Mouse (Mus musculus) lung, embryonic 16.5 days (tissue): ENCODE measurements around the gene Fgd3. TPM values are rescaled to one million over a fixed set of nuclear protein-coding genes. Genes with fewer than 3 reads are reported as not detected.

Source experiments
- ATAC-seq: fragments of 200-750 bp; cut with Nextera tagmentation; 2 replicates; pipeline ENCODE4 v1.8.0; 2017; ENCODE audit warnings: low read depth, mild to moderate bottlenecking, moderate library complexity
- H3K27ac ChIP-seq: fragments of 300-500 bp; sonication (generic); 2 replicates; pipeline ENCODE4 v1.5.1; 2014; ENCODE audit warnings: mild to moderate bottlenecking, control low read depth, low read length
- H3K27me3 ChIP-seq: fragments of 300-500 bp; sonication (generic); 2 replicates; pipeline ENCODE4 v1.6.1; 2014; ENCODE audit warnings: low read depth, low read length, mixed read lengths; ENCODE audit not compliant: control insufficient read depth, insufficient read depth
- H3K36me3 ChIP-seq: fragments of 300-500 bp; sonication (generic); 2 replicates; pipeline ENCODE4 v1.6.1; 2014; ENCODE audit warnings: low read length; ENCODE audit not compliant: control insufficient read depth, insufficient read depth
- H3K4me1 ChIP-seq: fragments of 300-500 bp; sonication (generic); replicated peaks from 2 replicates; pipeline ENCODE4 v1.6.1; 2014; ENCODE audit warnings: low read length, mixed read lengths; ENCODE audit not compliant: control insufficient read depth, insufficient read depth
- H3K4me2 ChIP-seq: fragments of 300-500 bp; sonication (generic); 2 replicates; pipeline ENCODE4 v1.6.1; 2014; ENCODE audit warnings: low read depth, low read length, control low read depth
- H3K4me3 ChIP-seq: fragments of 300-500 bp; sonication (generic); 2 replicates; pipeline ENCODE4 v1.5.1; 2014; ENCODE audit warnings: mild to moderate bottlenecking, low read length, control low read depth
- H3K9ac ChIP-seq: fragments of 300-500 bp; sonication (generic); 2 replicates; pipeline ENCODE4 v1.6.1; 2014; ENCODE audit warnings: low read length, control low read depth
- H3K9me3 ChIP-seq: fragments of 300-500 bp; sonication (generic); 2 replicates; pipeline ENCODE4 v1.6.1; 2016; ENCODE audit warnings: low read length; ENCODE audit not compliant: control insufficient read depth
- WGBS: fragments of 180-500 bp; shearing (Covaris S2); extraction: QIAGEN DNeasy Blood & Tissue Kit; methylation state at CpG from one replicate; pipeline ENCODE4 v1.1.7; 2014; 5-methylcytosine and 5-hydroxymethylcytosine counted together
- polyA plus RNA-seq: library from polyadenylated mRNA; unstranded; fragments of >200 nt; fragmentation: Nextera tagmentation; extraction: Ambion mirVana; gene quantifications from 2 replicates; pipeline ENCODE4 v1.2.1, GENCODE M21; 2015

Fgd3 gene
- polyA plus RNA-seq = 0.26 and 0.33 TPM in 2 replicates

DNA sequence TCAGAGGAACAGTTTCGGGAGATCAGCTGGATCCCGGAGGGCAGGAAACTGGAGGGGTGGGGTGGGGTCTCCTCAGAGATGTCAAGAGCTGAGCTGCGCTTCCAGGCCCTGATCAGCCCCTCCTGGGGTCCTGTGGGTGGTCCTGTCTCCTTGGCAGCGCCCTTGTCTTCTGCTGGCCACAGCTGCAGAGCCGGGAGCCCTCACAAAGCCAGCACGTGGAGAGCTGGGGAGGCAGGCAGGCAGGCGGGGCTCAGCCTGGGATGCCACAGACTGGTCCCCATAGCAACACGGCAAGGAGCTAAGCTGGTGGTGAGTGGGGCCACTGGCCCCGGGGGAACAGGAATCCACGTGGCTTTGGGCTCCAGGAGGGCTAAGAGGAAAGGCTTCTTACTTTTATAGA lies at the start of gene Fgd3:
TSS of gene Fgd3 (minus strand) at position 272 of the 400 bp plus-strand sequence.
- Histone ChIP-seq H3K36me3 (no peaks in the 10 kb centered on the region), H3K4me2 (peak within 1 kb of the TSS; percentile 46), H3K27ac (no peak within 1 kb of the TSS), H3K4me3 (peak within 1 kb of the TSS; percentile 17; the same call in 1 of the 2 replicates), H3K27me3 (no peaks in the 10 kb centered on the region), H3K9me3 (no peaks in the 10 kb centered on the region), H3K9ac (peak within 1 kb of the TSS; percentile 49; the same call in 1 of the 2 replicates), H3K4me1 (peaks cover 9% of the 10 kb centered on the region)
- peak; percentile 84 for ATAC-seq
- 3% methylated on average over 10 of the region's 10 CpGs for WGBS

DNA sequence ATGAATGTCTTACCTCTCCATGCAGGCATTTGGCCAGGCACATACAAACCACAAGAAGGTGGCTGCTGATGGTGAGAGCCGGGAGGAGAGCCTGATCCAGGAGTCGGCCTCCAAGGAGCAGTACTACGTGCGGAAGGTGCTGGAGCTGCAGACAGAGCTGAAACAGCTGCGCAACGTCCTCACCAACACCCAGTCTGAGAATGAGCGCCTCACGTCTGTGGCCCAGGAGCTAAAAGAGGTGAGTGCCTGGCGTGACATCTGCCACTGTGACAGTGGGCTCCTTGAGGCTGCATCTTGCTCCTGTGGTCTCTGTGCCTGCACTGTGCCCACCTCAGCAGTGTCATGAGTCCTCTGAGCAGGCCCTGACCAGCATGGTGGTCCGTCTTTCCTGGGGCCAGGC lies 49.3 kb upstream of the Fgd3 start:
- no peaks in the 10 kb centered on the region for H3K9me3 ChIP-seq
- H3K4me3 ChIP-seq = no peak overlapping the region
- H3K9ac ChIP-seq = no peak overlapping the region
- H3K27me3 ChIP-seq = no peaks in the 10 kb centered on the region
- H3K4me2 ChIP-seq = no peak overlapping the region
- peaks cover 21% of the 10 kb centered on the region for H3K4me1 ChIP-seq
- no peak for ATAC-seq
- H3K36me3 ChIP-seq = peaks cover 8% of the 10 kb centered on the region; the same call in 1 of the 2 replicates
- H3K27ac ChIP-seq = no peak overlapping the region
- 88% methylated on average over 10 of the region's 10 CpGs for WGBS

DNA sequence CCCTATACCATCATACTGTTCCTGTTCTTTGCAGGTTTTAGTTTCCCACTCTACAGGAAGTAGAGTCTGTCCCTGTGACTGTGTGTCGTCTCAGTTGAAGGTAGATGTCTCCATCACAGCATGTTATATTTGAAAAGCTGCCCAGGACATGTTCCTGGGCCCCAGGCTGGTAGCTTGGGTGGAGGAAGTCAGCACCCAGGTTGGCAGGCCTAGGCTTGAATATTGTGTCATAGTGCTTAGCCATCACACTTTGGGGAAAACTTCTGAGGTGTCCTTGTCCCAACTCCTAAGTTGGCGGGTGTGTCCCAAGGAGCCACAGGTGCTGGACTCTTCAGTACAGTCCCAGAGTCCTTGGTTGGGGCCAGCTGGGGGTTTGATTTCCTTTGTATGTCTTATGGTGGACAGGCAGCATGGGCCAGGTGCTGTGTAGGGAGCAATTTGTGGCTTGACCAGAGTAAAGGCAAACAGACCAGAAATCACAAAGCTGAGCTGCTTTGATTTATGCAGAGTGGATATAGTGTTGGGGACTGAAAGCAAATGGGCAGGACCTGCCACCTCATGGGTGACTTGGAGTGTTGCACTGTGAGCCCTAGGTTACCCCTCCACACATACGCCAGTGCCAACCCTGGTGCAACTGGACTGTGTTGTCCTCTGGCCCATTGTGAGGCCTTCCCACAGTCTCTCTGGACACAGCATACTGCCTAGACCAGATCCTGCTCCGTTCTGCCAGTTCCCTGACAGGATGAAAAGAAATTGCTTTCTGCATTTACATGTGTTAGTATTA lies 47.7 kb upstream of the Fgd3 start:
- WGBS = 60% methylated on average over 4 of the region's 4 CpGs
- no peaks in the 10 kb centered on the region for H3K9me3 ChIP-seq
- H3K4me3 ChIP-seq = no peak overlapping the region
- H3K27ac ChIP-seq = no peak overlapping the region
- peaks cover 8% of the 10 kb centered on the region; the same call in 1 of the 2 replicates for H3K36me3 ChIP-seq
- no peak for ATAC-seq
- peaks cover 23% of the 10 kb centered on the region for H3K4me1 ChIP-seq
- no peak overlapping the region for H3K4me2 ChIP-seq
- H3K9ac ChIP-seq = no peak overlapping the region
- no peaks in the 10 kb centered on the region for H3K27me3 ChIP-seq

DNA sequence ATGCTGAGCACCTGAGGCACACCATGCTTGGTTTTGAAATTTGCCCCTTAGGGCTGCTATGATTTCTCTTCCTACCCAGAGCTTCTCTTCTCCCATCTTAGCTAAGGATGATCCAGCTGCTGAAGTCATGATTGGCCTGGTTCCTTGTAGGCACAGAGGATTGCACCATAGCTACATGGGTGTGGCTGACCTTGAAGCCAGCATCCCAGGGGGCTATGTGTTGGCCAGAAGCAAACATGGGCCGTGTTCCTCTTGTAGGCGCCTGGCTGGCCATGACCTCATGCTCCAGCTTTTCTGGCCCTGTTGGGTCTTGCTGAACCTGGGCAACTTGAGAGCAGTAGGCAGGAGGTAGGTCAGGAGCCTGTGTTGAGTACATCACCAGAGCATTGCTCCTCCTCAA lies 44.6 kb upstream of the Fgd3 start:
- Histone ChIP-seq H3K27me3 (no peaks in the 10 kb centered on the region), H3K27ac (no peak overlapping the region), H3K9ac (no peak overlapping the region), H3K4me3 (no peak overlapping the region), H3K4me2 (no peak overlapping the region), H3K9me3 (no peaks in the 10 kb centered on the region), H3K36me3 (peaks cover 4% of the 10 kb centered on the region; the same call in 1 of the 2 replicates), H3K4me1 (peaks cover 22% of the 10 kb centered on the region)
- 70% methylated on average over 2 of the region's 2 CpGs for WGBS
- no peak for ATAC-seq

DNA sequence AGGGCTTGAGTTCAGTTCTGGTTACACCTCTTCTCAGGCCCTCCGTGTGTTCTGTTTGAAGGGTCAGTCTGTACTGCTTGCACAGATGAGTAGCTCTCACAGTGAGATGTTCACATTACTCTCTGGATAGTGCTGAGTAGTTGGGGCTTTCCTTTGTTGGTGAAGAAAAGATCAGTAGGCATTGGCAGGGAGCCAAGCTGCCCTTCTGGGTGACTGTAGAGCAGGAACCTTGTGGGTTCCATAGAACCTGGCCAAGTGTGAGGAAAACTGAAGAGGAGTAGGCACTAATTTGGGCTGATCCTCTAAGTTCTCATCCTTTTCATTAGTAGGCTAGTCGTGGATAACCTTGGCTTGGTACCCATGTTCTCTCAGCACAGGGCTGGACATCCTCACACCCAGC lies 42.7 kb upstream of the Fgd3 start:
- H3K9me3 ChIP-seq = no peaks in the 10 kb centered on the region
- no peak overlapping the region for H3K9ac ChIP-seq
- no peaks in the 10 kb centered on the region for H3K36me3 ChIP-seq
- peak; percentile 13; the same call in 1 of the 2 replicates for ATAC-seq
- peaks cover 22% of the 10 kb centered on the region for H3K4me1 ChIP-seq
- no peak overlapping the region for H3K4me2 ChIP-seq
- WGBS = 72% methylated on average over 2 of the region's 2 CpGs
- no peaks in the 10 kb centered on the region for H3K27me3 ChIP-seq
- no peak overlapping the region for H3K4me3 ChIP-seq
- no peak overlapping the region for H3K27ac ChIP-seq

DNA sequence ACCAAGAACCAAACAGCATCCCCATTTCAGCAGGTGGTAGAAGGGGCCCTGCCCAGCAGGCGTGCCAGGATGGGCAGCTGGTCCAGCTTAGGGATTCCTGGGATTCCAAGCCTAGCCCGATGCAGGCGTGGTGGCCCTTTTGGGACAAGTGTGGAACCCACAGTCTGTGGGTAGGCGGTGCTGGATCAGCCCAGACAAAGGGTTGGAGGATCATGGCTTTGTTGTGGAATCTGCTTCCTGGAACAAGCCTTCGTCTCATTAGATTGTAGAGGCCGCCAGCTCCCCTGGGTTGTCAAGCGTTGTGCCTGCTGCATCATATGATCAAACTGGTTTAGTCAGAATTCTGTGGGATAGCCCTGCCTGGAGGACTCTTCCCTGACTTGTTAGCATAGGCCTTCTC lies 42.3 kb upstream of the Fgd3 start:
- no peaks in the 10 kb centered on the region; the same call in 1 of the 2 replicates for H3K36me3 ChIP-seq
- 64% methylated on average over 7 of the region's 7 CpGs for WGBS
- H3K4me1 ChIP-seq = peaks cover 22% of the 10 kb centered on the region

DNA sequence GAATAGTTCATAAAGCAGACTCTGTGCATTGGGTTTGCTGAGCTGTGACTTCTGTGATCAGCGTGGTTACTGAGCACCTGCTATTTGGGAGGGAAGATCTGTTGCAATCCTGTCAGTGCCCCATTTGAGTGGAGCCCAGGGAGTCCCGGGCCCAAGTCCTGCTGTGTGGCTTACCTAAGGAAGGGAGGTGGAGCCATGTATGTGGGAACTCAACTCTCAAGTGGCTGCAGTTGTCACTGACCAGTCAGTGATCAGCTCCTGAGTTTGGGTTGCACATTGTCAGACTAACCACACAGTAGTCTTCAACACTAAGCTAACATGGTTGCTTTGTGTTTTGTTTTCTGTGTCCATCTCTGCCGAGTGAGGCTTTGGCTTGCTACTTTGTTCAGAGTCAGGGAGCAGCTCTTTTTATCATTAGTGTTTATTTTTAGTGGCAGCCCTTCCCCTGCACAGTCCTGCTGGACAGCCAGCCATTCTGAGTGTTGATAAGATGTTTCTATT lies 40.8 kb upstream of the Fgd3 start:
- H3K36me3 ChIP-seq = no peaks in the 10 kb centered on the region; the same call in 1 of the 2 replicates
- H3K4me3 ChIP-seq = no peak overlapping the region
- H3K4me1 ChIP-seq = peaks cover 17% of the 10 kb centered on the region
- H3K4me2 ChIP-seq = no peak overlapping the region
- peak overlapping the region; percentile 33; the same call in 1 of the 2 replicates for H3K9ac ChIP-seq
- H3K9me3 ChIP-seq = no peaks in the 10 kb centered on the region
- ATAC-seq = no peak
- no peaks in the 10 kb centered on the region for H3K27me3 ChIP-seq
- 12% methylated on average over 3 of the region's 3 CpGs for WGBS
- H3K27ac ChIP-seq = peak overlapping the region; percentile 61

More for the DNA sequence above, 42.3 kb upstream of the Fgd3 start:
- Histone ChIP-seq H3K4me3 (no peak overlapping the region), H3K9me3 (no peaks in the 10 kb centered on the region), H3K27ac (no peak overlapping the region), H3K4me2 (no peak overlapping the region), H3K9ac (no peak overlapping the region), H3K27me3 (no peaks in the 10 kb centered on the region)
- ATAC-seq = peak; percentile 18; the same call in 1 of the 2 replicates

DNA sequence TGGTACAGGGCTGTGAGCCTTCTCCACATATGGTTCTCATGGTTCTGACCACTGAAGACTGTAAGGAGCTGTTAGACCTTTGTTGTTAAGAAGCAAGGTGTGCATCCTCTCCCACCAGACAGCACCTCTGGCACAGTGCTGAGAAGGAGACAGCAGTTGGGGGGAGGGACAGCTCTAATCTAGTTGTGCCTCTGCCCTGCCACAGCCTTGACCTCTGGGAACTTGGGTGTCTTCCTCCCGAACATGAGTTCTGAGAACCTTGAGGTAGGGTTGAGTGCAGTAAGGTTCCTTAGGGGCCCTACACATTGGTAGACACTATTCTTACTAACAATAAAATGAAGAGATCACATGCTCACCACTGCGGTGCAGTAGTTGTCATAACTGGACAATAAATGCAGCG lies 38.1 kb upstream of the Fgd3 start:
- no peak for ATAC-seq
- no peaks in the 10 kb centered on the region; the same call in 1 of the 2 replicates for H3K36me3 ChIP-seq
- H3K27ac ChIP-seq = no peak overlapping the region
- no peak overlapping the region for H3K4me3 ChIP-seq
- H3K9ac ChIP-seq = no peak overlapping the region
- peaks cover 17% of the 10 kb centered on the region for H3K4me1 ChIP-seq
- 90% methylated on average over 3 of the region's 3 CpGs for WGBS
- H3K27me3 ChIP-seq = no peaks in the 10 kb centered on the region
- H3K9me3 ChIP-seq = no peaks in the 10 kb centered on the region
- H3K4me2 ChIP-seq = no peak overlapping the region

DNA sequence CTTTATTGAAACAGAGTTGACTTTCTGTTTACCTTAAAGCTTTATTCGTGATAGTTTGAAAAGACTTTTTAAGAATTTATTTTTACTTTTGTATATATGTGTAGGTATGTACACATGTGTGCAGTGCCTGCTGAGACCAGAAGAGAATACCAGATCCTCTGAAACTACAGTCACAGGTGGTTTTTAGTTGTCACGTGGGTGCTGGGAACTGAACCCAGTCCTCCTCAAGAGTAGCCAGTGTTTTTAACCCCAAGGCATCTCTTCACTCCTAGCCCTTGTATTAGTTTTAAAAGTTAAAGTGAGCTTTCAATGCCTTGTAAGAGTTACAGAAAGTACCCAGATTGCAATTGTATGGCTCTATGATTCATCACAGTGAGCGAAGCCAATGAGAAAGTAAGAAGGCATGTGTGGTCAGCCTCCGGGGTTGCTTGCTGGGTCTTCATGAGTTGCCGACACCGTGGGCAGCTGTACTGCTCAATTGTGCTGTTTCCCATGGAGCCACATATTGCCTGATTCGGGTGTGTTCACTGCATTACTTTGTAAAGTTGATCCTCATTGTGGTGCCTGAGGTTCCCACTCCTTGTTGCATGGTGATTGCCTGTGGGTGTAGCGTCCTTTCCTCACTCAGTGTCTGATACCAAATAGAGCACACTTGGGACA lies 37.4 kb upstream of the Fgd3 start:
- Histone ChIP-seq H3K9ac (no peak overlapping the region), H3K4me1 (peaks cover 12% of the 10 kb centered on the region), H3K9me3 (no peaks in the 10 kb centered on the region), H3K27me3 (no peaks in the 10 kb centered on the region), H3K27ac (no peak overlapping the region), H3K4me2 (no peak overlapping the region), H3K36me3 (no peaks in the 10 kb centered on the region; the same call in 1 of the 2 replicates), H3K4me3 (no peak overlapping the region)
- ATAC-seq = no peak
- 93% methylated on average over 8 of the region's 8 CpGs for WGBS
